Mouse (Mus musculus): ENCODE measurements around the gene Nemp1. TPM values are rescaled to one million over a fixed set of nuclear protein-coding genes. Genes with fewer than 3 reads are reported as not detected.

The Nemp1 gene
- polyA plus RNA-seq (2012; rRNA removed; ENCODE audit: low replicate concordance), result 1.3 and 1.6 TPM in 2 replicates

GRCm38 (mm10) chr10:127666501-127667268, at the start of gene Nemp1:
Gene Nemp1, plus strand, starts transcription at chr10:127666901.

GRCm38 (mm10) chr10:127620406-127621190, 46.1 kb upstream of the Nemp1 start, which contains the start of gene Lrp1:
Gene Lrp1, minus strand, starts transcription at chr10:127621148.

GRCm38 (mm10) chr10:127642772-127643552, 23.7 kb upstream of the Nemp1 start, which contains the start of gene Stat6:
Gene Stat6, plus strand, starts transcription at chr10:127642986.

GRCm38 (mm10) chr10:127668093-127669050, 1.7 kb downstream of the Nemp1 start, which contains the start of gene Nab2:
Gene Nab2, minus strand, starts transcription at chr10:127668568.

GRCm38 (mm10) chr10:127704766-127705220, 38.1 kb downstream of the Nemp1 start, which contains the start of gene Myo1a:
Gene Myo1a, plus strand, starts transcription at chr10:127705170.

GRCm38 (mm10) chr10:127724178-127724577, 57.5 kb downstream of the Nemp1 start, which contains the start of gene Tac2:
Gene Tac2, plus strand, starts transcription at chr10:127724478.

GRCm38 (mm10) chr10:127739083-127739660, 72.5 kb downstream of the Nemp1 start, which contains the start of gene Zbtb39:
Gene Zbtb39, plus strand, starts transcription at chr10:127739538.

Other genes starting within 250 kb of the Nemp1 start
- gene Stac3, start 165.2 kb upstream of the Nemp1 start, polyA plus RNA-seq (2012; rRNA removed; ENCODE audit: low replicate concordance), result 0.39 TPM in 1 of 2 replicates, not detected in the other
- 7.5 and 9.9 TPM in 2 replicates for gene Ndufa4l2, start 151.9 kb upstream of the Nemp1 start, polyA plus RNA-seq (2012; rRNA removed; ENCODE audit: low replicate concordance)
- gene Shmt2, start 144.5 kb upstream of the Nemp1 start, polyA plus RNA-seq (2012; rRNA removed; ENCODE audit: low replicate concordance), result 48.3 and 61.7 TPM in 2 replicates
- 0.15 TPM in 2 replicates for gene Nxph4, start 132.3 kb upstream of the Nemp1 start, polyA plus RNA-seq (2012; rRNA removed; ENCODE audit: low replicate concordance)
- 134 and 192 TPM in 2 replicates for gene Lrp1, start 45.8 kb upstream of the Nemp1 start, polyA plus RNA-seq (2012; rRNA removed; ENCODE audit: low replicate concordance)
- 52.2 and 71.9 TPM in 2 replicates for gene Stat6, start 23.9 kb upstream of the Nemp1 start, polyA plus RNA-seq (2012; rRNA removed; ENCODE audit: low replicate concordance)
- 25.5 and 39.5 TPM in 2 replicates for gene Nab2, start 1.7 kb downstream of the Nemp1 start, polyA plus RNA-seq (2012; rRNA removed; ENCODE audit: low replicate concordance)
- gene Myo1a, start 38.3 kb downstream of the Nemp1 start, polyA plus RNA-seq (2012; rRNA removed; ENCODE audit: low replicate concordance), result 179 and 405 TPM in 2 replicates
- gene Tac2, start 57.6 kb downstream of the Nemp1 start, polyA plus RNA-seq (2012; rRNA removed; ENCODE audit: low replicate concordance), result 0.32 TPM in 1 of 2 replicates, not detected in the other
- gene Zbtb39, start 72.6 kb downstream of the Nemp1 start, polyA plus RNA-seq (2012; rRNA removed; ENCODE audit: low replicate concordance), result 3.1 and 4.5 TPM in 2 replicates
- gene Gpr182, start 84.8 kb downstream of the Nemp1 start, polyA plus RNA-seq (2012; rRNA removed; ENCODE audit: low replicate concordance), result 1.1 and 2.3 TPM in 2 replicates
- gene Rdh1, start 92.8 kb downstream of the Nemp1 start, polyA plus RNA-seq (2012; rRNA removed; ENCODE audit: low replicate concordance), result 0.06 TPM in 1 of 2 replicates, not detected in the other
- not detected in 2 replicates for gene Rdh16f1, start 92.9 kb downstream of the Nemp1 start, polyA plus RNA-seq (2012; rRNA removed; ENCODE audit: low replicate concordance)
- 3.4 and 31.0 TPM in 2 replicates for gene Rdh9, start 109.5 kb downstream of the Nemp1 start, polyA plus RNA-seq (2012; rRNA removed; ENCODE audit: low replicate concordance)
- gene Rdh16, start 134.3 kb downstream of the Nemp1 start, polyA plus RNA-seq (2012; rRNA removed; ENCODE audit: low replicate concordance), result 2.1 and 3.5 TPM in 2 replicates
- not detected in 2 replicates for gene Rdh19, start 183.0 kb downstream of the Nemp1 start, polyA plus RNA-seq (2012; rRNA removed; ENCODE audit: low replicate concordance)
- 2.6 and 5.4 TPM in 2 replicates for gene Rdh16f2, start 199.6 kb downstream of the Nemp1 start, polyA plus RNA-seq (2012; rRNA removed; ENCODE audit: low replicate concordance)
- 40.9 and 82.5 TPM in 2 replicates for gene Rdh7, start 221.9 kb downstream of the Nemp1 start, polyA plus RNA-seq (2012; rRNA removed; ENCODE audit: low replicate concordance)
- 0.15 and 0.32 TPM in 2 replicates for gene Sdr9c7, start 231.6 kb downstream of the Nemp1 start, polyA plus RNA-seq (2012; rRNA removed; ENCODE audit: low replicate concordance)